Mouse (Mus musculus) myocyte (in vitro differentiated cells): Measurements from ENCODE around the gene Olfr1513. TPM values are rescaled to one million over a fixed set of nuclear protein-coding genes. Genes with fewer than 3 reads are reported as not detected.
"Not testable (repeated sequence)": the region's sequence is repeated elsewhere in the genome, so short reads cannot be mapped to it uniquely, and the experiment has no call there.

Experiments used
- H3K27me3 ChIP-seq: one replicate; pipeline ENCODE4 v1.6.1; 2011; ENCODE audit not compliant: control insufficient read depth, insufficient read depth, insufficient read length
- H3K36me3 ChIP-seq: one replicate; pipeline ENCODE4 v1.6.1; 2011; ENCODE audit not compliant: control insufficient read depth, insufficient read depth
- H3K4me2 ChIP-seq: one replicate; pipeline ENCODE4 v1.6.1; 2011; ENCODE audit warnings: low read depth, control low read depth
- H3K4me3 ChIP-seq: one replicate; pipeline ENCODE4 v1.5.1; 2011; ENCODE audit warnings: mild to moderate bottlenecking, control low read depth, moderate library complexity
- H3K79me2 ChIP-seq: one replicate; pipeline ENCODE4 v1.6.1; 2011; ENCODE audit not compliant: control insufficient read depth, insufficient read depth
- H3ac ChIP-seq: one replicate; pipeline ENCODE4 v1.6.1; 2011; ENCODE audit not compliant: control insufficient read depth, insufficient read length
- CEBPB ChIP-seq: IDR thresholded peaks from 2 replicates; pipeline ENCODE4 v1.6.1; 2011; ENCODE audit warnings: mild to moderate bottlenecking, moderate library complexity; ENCODE audit not compliant: poor library complexity, insufficient read depth, severe bottlenecking
- E2F4 ChIP-seq: IDR thresholded peaks from one replicate; pipeline ENCODE4 v1.6.1; 2011; ENCODE audit warnings: mild to moderate bottlenecking, control low read depth, moderate library complexity; ENCODE audit not compliant: insufficient read depth
- MAX ChIP-seq: IDR thresholded peaks from one replicate; pipeline ENCODE4 v1.6.1; 2011; ENCODE audit warnings: low read depth, mild to moderate bottlenecking, control low read depth
- MYOD1 ChIP-seq, 3 experiments: IDR thresholded peaks; one replicate each; pipeline ENCODE4 v1.6.1; 2011; ENCODE audit warnings: control low read depth in 2 of 3, low read depth in 2 of 3, mild to moderate bottlenecking in 2 of 3, moderate library complexity in 1 of 3; ENCODE audit not compliant: insufficient read length in 2 of 3, control insufficient read depth in 1 of 3
- MYOG ChIP-seq, 3 experiments: IDR thresholded peaks; one replicate each; pipeline ENCODE4 v1.6.1; 2011; ENCODE audit warnings: control low read depth in 2 of 3, low read depth in 2 of 3, mild to moderate bottlenecking in 2 of 3; ENCODE audit not compliant: insufficient read length in 2 of 3, control insufficient read depth in 1 of 3, insufficient read depth in 1 of 3
- POLR2A ChIP-seq: IDR thresholded peaks from one replicate; pipeline ENCODE4 v1.6.1; 2011; ENCODE audit warnings: low read depth, mild to moderate bottlenecking, control low read depth, moderate library complexity; ENCODE audit not compliant: insufficient read length
- POLR2AphosphoS2 ChIP-seq: IDR thresholded peaks from one replicate; pipeline ENCODE4 v1.6.1; 2011; ENCODE audit warnings: low read depth, control low read depth; ENCODE audit not compliant: insufficient read length
- REST ChIP-seq: IDR thresholded peaks from one replicate; pipeline ENCODE4 v1.6.1; 2011; ENCODE audit warnings: mild to moderate bottlenecking, control low read depth, moderate library complexity; ENCODE audit not compliant: insufficient read depth, insufficient read length
- SRF ChIP-seq: IDR thresholded peaks from one replicate; pipeline ENCODE4 v1.6.1; 2011; ENCODE audit warnings: low read depth; ENCODE audit not compliant: control insufficient read depth, insufficient read length
- TCF12 ChIP-seq: IDR thresholded peaks from one replicate; pipeline ENCODE4 v1.6.1; 2011; ENCODE audit warnings: mild to moderate bottlenecking, control low read depth; ENCODE audit not compliant: poor library complexity, insufficient read depth, severe bottlenecking
- TCF3 ChIP-seq: IDR thresholded peaks from one replicate; pipeline ENCODE4 v1.6.1; 2011; ENCODE audit warnings: low read depth, control low read depth; ENCODE audit not compliant: insufficient read length
- USF1 ChIP-seq: IDR thresholded peaks from one replicate; pipeline ENCODE4 v1.6.1; 2011; ENCODE audit warnings: low read depth, mild to moderate bottlenecking, control low read depth, moderate library complexity
- polyA plus RNA-seq: library from polyadenylated mRNA; unstranded; fragments of >200 nt; fragmentation: generic; extraction: Trizol; gene quantifications from one replicate; pipeline ENCODE4 v1.2.1, GENCODE M21; 2012; ENCODE audit warnings: missing spikeins

Olfr1513 gene
- polyA plus RNA-seq, 1 experiment, result not detected

GRCm38 (mm10) chr14:52304644-52305271, 51.5 kb downstream of the Olfr1513 start, which contains the start of gene Mettl3:
Gene Mettl3 (minus strand): TSS chr14:52305128.
- Histone ChIP-seq H3ac (peak within 1 kb of the TSS; percentile 31), H3K4me3 (peak within 1 kb of the TSS; percentile 72), H3K4me2 (peak within 1 kb of the TSS; percentile 94), H3K36me3 (no peaks in the 10 kb centered on the region), H3K79me2 (peaks cover 33% of the 10 kb centered on the region), H3K27me3 (no peaks in the 10 kb centered on the region)
- no peak for TF ChIP-seq TCF12
- TF ChIP-seq CEBPB, result no peak
- TF ChIP-seq MYOG (IDR thresholded peaks at IDR 0.05; ENCODE audit: control insufficient read depth in 1 of 3, insufficient read depth in 1 of 3, insufficient read length in 2 of 3, low read depth in 2 of 3), result no peak
- no peak for TF ChIP-seq MAX
- no peak for TF ChIP-seq TCF3
- TF ChIP-seq SRF, result no peak
- TF ChIP-seq REST, result no peak
- peak; percentile 27 for TF ChIP-seq POLR2AphosphoS2
- TF ChIP-seq USF1, result no peak
- peak; percentile 35 for TF ChIP-seq E2F4
- no peak for TF ChIP-seq MYOD1 (IDR thresholded peaks at IDR 0.05; ENCODE audit: control insufficient read depth in 1 of 3, insufficient read length in 2 of 3, low read depth in 2 of 3)
- TF ChIP-seq POLR2A, result peak; percentile 40

- peaks cover 33% of the 10 kb centered on the region for H3K79me2 ChIP-seq
- not testable (repeated sequence) for H3K27me3 ChIP-seq, H3K4me2 ChIP-seq, H3ac ChIP-seq
- peaks cover 11% of the 10 kb centered on the region for H3K36me3 ChIP-seq
- peak overlapping the region; percentile 72 for H3K4me3 ChIP-seq
Observed at GRCm38 (mm10) chr14:52303517-52303916, 52.7 kb downstream of the Olfr1513 start.

Other genes starting within 250 kb of the Olfr1513 start
- gene Rpgrip1, start 245.7 kb downstream of the Olfr1513 start, polyA plus RNA-seq, result 0.47 TPM
- gene Supt16, start 159.0 kb downstream of the Olfr1513 start, polyA plus RNA-seq, result 11.7 TPM
- gene Chd8, start 98.6 kb downstream of the Olfr1513 start, polyA plus RNA-seq, result 19.6 TPM
- 26.8 TPM for gene Tox4, start 77.3 kb downstream of the Olfr1513 start, polyA plus RNA-seq
- 4.9 TPM for gene Rab2b, start 76.9 kb downstream of the Olfr1513 start, polyA plus RNA-seq
- 30.5 TPM for gene Mettl3, start 51.3 kb downstream of the Olfr1513 start, polyA plus RNA-seq
- gene Sall2, start 27.6 kb downstream of the Olfr1513 start, polyA plus RNA-seq, result 3.5 TPM
- not detected for gene Olfr1512, start 22.8 kb upstream of the Olfr1513 start, polyA plus RNA-seq
- gene Olfr1511, start 41.0 kb upstream of the Olfr1513 start, polyA plus RNA-seq, result not detected
- not detected for gene Olfr1510, start 58.0 kb upstream of the Olfr1513 start, polyA plus RNA-seq
- not detected for gene Olfr1509, start 86.6 kb upstream of the Olfr1513 start, polyA plus RNA-seq
- not detected for gene Olfr1508, start 111.1 kb upstream of the Olfr1513 start, polyA plus RNA-seq
- not detected for gene Olfr1507, start 139.3 kb upstream of the Olfr1513 start, polyA plus RNA-seq